Mouse (Mus musculus) brain, embryonic 14.5 days (tissue): Measurements from ENCODE around the gene Nelfcd.

Experiments used
- CTCF ChIP-seq: fragments of 200-500 bp; IDR thresholded peaks from 2 replicates; pipeline ENCODE4 v1.5.1; 2012; ENCODE audit warnings: inconsistent platforms, mild to moderate bottlenecking, moderate library complexity, borderline replicate concordance; ENCODE audit not compliant: insufficient read depth, insufficient read length; ENCODE audit errors: extremely low read depth
- POLR2A ChIP-seq: fragments of 200-500 bp; IDR thresholded peaks from 2 replicates; pipeline ENCODE4 v1.6.1; 2012; ENCODE audit warnings: mild to moderate bottlenecking, inconsistent platforms, borderline replicate concordance; ENCODE audit not compliant: poor library complexity, insufficient read depth, insufficient read length, severe bottlenecking; ENCODE audit errors: extremely low read depth

GRCm38 (mm10) chr2:174438737-174439449 is 23.3 kb downstream of the Nelfcd start, which contains the start of gene Ctsz:
- TF ChIP-seq POLR2A (no peak), CTCF (no peak)
